Mouse (Mus musculus): ENCODE measurements around the gene Slc9a1. TPM values are rescaled to one million over a fixed set of nuclear protein-coding genes. Genes with fewer than 3 reads are reported as not detected.

Gene Slc9a1
- total RNA-seq, 2 experiments from 2014 or later = 46.0 to 51.9 TPM

GRCm38 (mm10) chr4:133423691-133424090 lies 54.2 kb downstream of the Slc9a1 start:
- DNase-seq (ENCODE audit: low spot score in 2 of 2) = no peak
- intact Hi-C loops (cut with DNase I) = loop anchor here (1.0 to 5.0 kb wide), 2 partner anchors 28 to 89 kb away; no protein-coding TSS in a partner anchor

- intact Hi-C loops (cut with DNase I) = loop anchor here (1.0 to 5.0 kb wide), 2 partner anchors 27 to 88 kb away; no protein-coding TSS in a partner anchor
- peak; percentile 61 to 73 for DNase-seq (ENCODE audit: low spot score in 2 of 2)
Measured at GRCm38 (mm10) chr4:133424100-133424499, 54.6 kb downstream of the Slc9a1 start.

- intact Hi-C loops (cut with DNase I) = no loop called here
- no peak for DNase-seq (ENCODE audit: low spot score in 2 of 2)
Measured at GRCm38 (mm10) chr4:133426141-133426540, 56.6 kb downstream of the Slc9a1 start.

DNA sequence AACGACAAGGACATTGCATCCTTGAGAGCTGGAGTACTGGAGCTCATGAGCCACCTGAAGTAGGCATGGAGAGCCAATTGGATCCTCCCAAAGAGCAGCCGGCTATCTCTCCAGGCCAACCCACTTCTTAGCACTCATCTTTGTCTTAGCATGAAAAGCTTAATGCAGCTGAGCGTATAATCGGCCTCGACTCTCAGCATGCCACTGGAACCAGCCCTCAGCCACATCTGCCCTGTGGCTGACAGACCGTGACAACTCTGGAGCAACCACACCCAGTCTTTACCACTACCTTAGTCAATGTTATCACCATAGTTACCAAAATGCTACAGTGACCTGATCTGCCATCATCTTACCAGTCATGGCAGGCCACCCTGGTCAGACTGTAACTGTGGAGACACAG lies 62.0 kb downstream of the Slc9a1 start:
- DNase-seq (ENCODE audit: low spot score in 2 of 2) = no peak
- intact Hi-C loops (cut with DNase I) = no loop called here

DNA sequence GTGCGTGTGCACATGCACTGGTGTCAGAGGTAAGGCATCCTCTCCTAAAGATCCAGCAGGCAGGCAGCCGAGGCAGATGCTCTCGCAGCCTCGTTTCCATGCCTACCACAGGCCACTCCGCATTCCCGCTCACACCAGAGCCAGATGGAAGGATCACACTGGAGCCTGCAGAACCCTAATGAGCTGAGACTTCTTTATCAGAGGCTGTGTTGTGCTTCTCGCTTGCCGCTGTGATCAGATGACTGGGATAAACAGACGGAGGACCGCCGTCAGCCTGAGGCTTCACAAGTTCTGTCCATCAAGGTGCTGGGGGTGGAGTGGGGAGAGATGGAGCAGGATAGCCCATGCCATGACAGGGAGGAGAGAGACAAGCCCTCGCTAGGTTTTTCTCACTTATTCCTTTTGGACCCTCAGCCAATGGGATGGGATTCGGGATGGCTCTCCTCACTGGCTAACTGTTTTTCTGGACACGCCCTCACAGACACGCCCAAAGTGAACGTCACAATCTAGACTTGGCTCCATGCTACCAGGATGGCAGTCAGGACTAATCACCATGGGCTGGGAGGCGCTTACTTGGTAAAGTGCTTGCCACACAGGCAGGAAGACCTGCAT lies 63.2 kb downstream of the Slc9a1 start:
- intact Hi-C loops (cut with DNase I) = no loop called here
- DNase-seq (ENCODE audit: low spot score in 2 of 2) = peak; percentile 62 to 65

DNA sequence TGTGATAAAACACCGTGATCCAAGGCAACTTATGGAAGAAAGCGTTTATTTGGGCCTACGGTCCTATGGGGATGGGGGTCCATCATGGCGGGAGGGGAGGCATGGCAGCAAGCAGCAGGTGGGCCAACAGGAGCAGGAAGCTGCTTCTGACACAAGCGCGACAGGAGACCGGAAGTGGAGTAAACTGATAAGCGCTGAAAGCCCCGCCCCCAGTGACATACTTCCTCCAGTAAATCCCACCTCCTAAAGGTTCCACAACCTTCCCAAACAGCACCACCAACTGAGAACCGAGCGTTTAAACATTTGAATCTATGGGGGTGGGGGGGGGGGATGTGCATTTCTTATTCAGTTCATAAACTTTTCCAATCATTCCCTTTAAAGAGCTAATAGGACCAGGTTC lies 66.4 kb downstream of the Slc9a1 start:
- intact Hi-C loops (cut with DNase I) = no loop called here
- no peak for DNase-seq (ENCODE audit: low spot score in 2 of 2)

- intact Hi-C loops (cut with DNase I) = no loop called here
- DNase-seq (ENCODE audit: low spot score in 2 of 2) = peak; percentile 19 to 48
Measured at GRCm38 (mm10) chr4:133439460-133440376, 70.2 kb downstream of the Slc9a1 start.

GRCm38 (mm10) chr4:133440377-133440795 lies 70.9 kb downstream of the Slc9a1 start:
- intact Hi-C loops (cut with DNase I) = no loop called here
- DNase-seq (ENCODE audit: low spot score in 2 of 2) = no peak

DNA sequence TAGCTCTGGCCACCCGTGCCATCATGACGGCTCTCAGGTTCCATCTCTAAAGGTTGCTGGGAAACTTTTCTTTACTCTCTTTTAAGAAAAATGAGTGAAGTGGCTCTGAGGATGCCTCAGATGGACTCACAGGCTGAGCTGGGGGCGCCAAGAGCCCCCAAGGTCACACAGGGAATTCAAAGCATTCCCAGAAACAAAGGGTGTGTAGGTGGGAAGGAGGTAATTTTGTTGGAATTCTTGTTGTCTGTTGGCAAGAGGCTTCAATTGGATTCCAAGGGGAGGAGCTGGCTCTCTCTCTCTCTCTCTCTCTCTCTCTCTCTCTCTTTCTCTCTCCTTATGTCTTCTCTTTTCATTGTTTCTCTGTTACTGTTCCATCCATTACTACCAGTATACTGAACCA lies 72.7 kb downstream of the Slc9a1 start:
- intact Hi-C loops (cut with DNase I) = no loop called here

DNA sequence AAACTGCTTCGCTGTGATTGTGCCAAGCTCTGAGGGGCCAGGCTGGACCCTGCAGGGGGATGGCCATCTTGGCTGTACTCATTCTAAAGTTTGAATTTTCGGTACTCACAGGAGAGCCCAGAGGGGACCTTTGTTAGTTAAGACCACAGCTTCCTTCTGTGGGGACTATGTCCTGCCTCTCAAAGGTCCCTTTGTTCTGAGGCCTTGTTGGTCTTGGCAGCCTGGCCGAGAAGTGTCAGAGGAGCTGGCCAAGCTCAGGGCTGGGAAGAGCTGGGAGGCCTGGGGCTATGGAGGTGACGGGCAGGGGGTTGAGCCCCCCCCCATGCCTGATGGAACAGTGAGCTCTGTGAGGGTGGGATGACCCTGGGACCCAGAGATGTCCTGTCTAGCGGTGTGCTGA lies 73.6 kb downstream of the Slc9a1 start:
- peak in 1 of 2 experiments; percentile 24 for DNase-seq (ENCODE audit: low spot score in 2 of 2)
- intact Hi-C loops (cut with DNase I) = no loop called here

More for the DNA sequence above, 72.7 kb downstream of the Slc9a1 start:
- no peak for DNase-seq (ENCODE audit: low spot score in 2 of 2)

DNA sequence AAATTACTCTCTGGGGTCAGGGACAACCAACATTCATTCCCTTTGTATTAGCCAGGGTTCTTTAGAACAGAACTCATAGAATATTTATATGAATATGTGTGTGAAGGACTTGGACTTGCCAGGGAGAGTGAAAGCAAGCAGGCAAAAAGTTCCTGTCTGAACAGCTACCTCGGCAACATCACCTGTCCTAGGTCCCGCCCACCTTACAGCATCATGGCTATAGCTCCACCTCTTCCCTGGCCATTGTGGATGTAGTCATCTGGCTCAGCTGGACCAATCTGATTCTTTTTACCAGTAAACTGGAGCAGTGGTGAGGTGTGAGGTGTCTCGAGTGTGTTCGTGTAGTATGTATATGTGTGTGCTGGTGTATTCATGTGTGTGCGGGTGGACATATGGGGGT lies 76.2 kb downstream of the Slc9a1 start:
- DNase-seq (ENCODE audit: low spot score in 2 of 2) = no peak
- intact Hi-C loops (cut with DNase I) = no loop called here

GRCm38 (mm10) chr4:133447366-133447765 lies 77.9 kb downstream of the Slc9a1 start:
- intact Hi-C loops (cut with DNase I) = no loop called here
- no peak for DNase-seq (ENCODE audit: low spot score in 2 of 2)

DNA sequence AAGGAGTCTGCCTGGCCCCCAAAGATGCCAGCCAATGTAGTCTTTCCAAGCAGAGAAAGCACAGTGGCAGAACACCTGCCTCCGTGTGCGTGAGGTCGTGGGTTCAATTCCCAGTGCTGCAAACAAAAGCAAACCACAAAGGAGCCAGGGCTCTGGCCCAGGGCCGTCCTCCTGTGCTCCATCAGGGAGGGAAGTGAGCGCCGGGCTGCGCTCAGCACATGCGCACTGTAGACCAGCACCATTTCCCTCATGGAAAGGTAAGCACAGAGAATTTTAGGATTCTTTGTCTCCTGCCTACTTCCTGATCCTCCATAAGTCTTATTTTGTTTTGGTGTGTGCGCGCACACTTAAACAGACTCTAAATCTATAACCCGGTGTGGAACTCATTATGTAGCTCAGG lies 78.5 kb downstream of the Slc9a1 start:
- intact Hi-C loops (cut with DNase I) = no loop called here
- DNase-seq (ENCODE audit: low spot score in 2 of 2) = no peak

GRCm38 (mm10) chr4:133448708-133449388 lies 79.3 kb downstream of the Slc9a1 start:
- intact Hi-C loops (cut with DNase I) = no loop called here
- no peak for DNase-seq (ENCODE audit: low spot score in 2 of 2)

GRCm38 (mm10) chr4:133449726-133450125 lies 80.2 kb downstream of the Slc9a1 start:
- DNase-seq (ENCODE audit: low spot score in 2 of 2) = peak in 1 of 2 experiments; percentile 48
- intact Hi-C loops (cut with DNase I) = loop anchor here (10.0 kb wide), 1 partner anchor 445 kb away; no protein-coding TSS in a partner anchor

- DNase-seq (ENCODE audit: low spot score in 2 of 2) = peak; percentile 79 to 82
- intact Hi-C loops (cut with DNase I) = loop anchor here (1.0 to 10.0 kb wide), 3 partner anchors 27 to 447 kb away; no protein-coding TSS in a partner anchor
Measured at GRCm38 (mm10) chr4:133451536-133451935, 82.0 kb downstream of the Slc9a1 start.

DNA sequence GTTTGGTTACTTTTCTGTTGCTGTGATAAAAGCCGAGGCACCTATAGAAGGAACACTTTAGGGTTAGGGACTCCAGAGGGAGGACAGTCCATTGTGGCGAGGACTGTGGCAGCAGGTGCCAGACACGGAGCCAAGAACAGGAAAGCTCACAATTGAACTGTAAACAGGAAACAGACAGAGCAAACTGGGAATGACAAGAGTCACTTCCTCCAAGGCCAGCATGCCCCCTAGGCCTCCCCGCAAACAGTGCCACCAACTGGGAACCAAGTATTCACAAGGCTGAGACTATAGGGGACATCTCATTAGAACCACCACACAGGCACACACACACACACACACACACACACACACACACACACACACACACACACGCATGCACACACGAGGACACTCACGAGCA lies 82.9 kb downstream of the Slc9a1 start:
- intact Hi-C loops (cut with DNase I) = loop anchor here (10.0 kb wide), 1 partner anchor 448 kb away; no protein-coding TSS in a partner anchor
- no peak for DNase-seq (ENCODE audit: low spot score in 2 of 2)

GRCm38 (mm10) chr4:133458044-133458443 lies 88.5 kb downstream of the Slc9a1 start:
- intact Hi-C loops (cut with DNase I) = loop anchor here (10.0 kb wide), 1 partner anchor 453 kb away; no protein-coding TSS in a partner anchor
- DNase-seq (ENCODE audit: low spot score in 2 of 2) = no peak

- intact Hi-C loops (cut with DNase I) = no loop called here
- no peak for DNase-seq (ENCODE audit: low spot score in 2 of 2)
Measured at GRCm38 (mm10) chr4:133460006-133460405, 90.5 kb downstream of the Slc9a1 start.

- DNase-seq (ENCODE audit: low spot score in 2 of 2) = no peak
- intact Hi-C loops (cut with DNase I) = no loop called here
Measured at GRCm38 (mm10) chr4:133460796-133461325, 91.4 kb downstream of the Slc9a1 start.

Measured in left cerebral cortex, postnatal 25 days (tissue).